Mouse (Mus musculus) G1E (cell line): ENCODE data around the gene Phldb1. TPM values are rescaled to one million over a fixed set of nuclear protein-coding genes. Genes with fewer than 3 reads are reported as not detected.
"Not testable (repeated sequence)": the region's sequence is repeated elsewhere in the genome, so short reads cannot be mapped to it uniquely, and the experiment has no call there.

Source experiments
- ATAC-seq: 2 replicates; pipeline ENCODE4 v1.8.0; 2016; ENCODE audit warnings: mild to moderate bottlenecking; ENCODE audit not compliant: insufficient number of reproducible peaks, poor library complexity, low FRiP score, severe bottlenecking; ENCODE audit errors: extremely low read depth
- DNase-seq: peaks from one replicate; pipeline ENCODE4 v3.0.0; 2012; ENCODE audit warnings: low spot score
- H3K27me3 ChIP-seq: 2 replicates; pipeline ENCODE4 v1.6.1; 2012; ENCODE audit warnings: mild to moderate bottlenecking, low read length, inconsistent platforms; ENCODE audit not compliant: insufficient read depth
- H3K36me3 ChIP-seq: replicated peaks from 2 replicates; pipeline ENCODE3; 2012; ENCODE audit warnings: mild to moderate bottlenecking, inconsistent platforms
- H3K4me1 ChIP-seq: 2 replicates; pipeline ENCODE4 v1.6.1; 2012; ENCODE audit warnings: low read depth, low read length, inconsistent platforms, mixed read lengths; ENCODE audit not compliant: insufficient read depth
- H3K4me3 ChIP-seq: 2 replicates; pipeline ENCODE4 v1.5.1; 2012; ENCODE audit warnings: low read depth, mild to moderate bottlenecking, inconsistent platforms, low read length, moderate library complexity, mixed read lengths
- H3K9me3 ChIP-seq: replicated peaks from 2 replicates; pipeline ENCODE4 v1.6.1; 2012; ENCODE audit warnings: inconsistent platforms
- CTCF ChIP-seq: IDR thresholded peaks from 2 replicates; pipeline ENCODE4 v1.5.1; 2012; ENCODE audit warnings: low read depth, low read length, inconsistent platforms, mixed read lengths
- GATA1 ChIP-seq: IDR thresholded peaks from 2 replicates; pipeline ENCODE4 v1.6.1; 2012; ENCODE audit warnings: borderline replicate concordance, low read length, inconsistent platforms, mixed read lengths
- GATA2 ChIP-seq: IDR thresholded peaks from 2 replicates; pipeline ENCODE4 v1.6.1; 2012; ENCODE audit warnings: low read depth, low read length, inconsistent platforms, borderline replicate concordance
- POLR2AphosphoS5 ChIP-seq: IDR thresholded peaks from 2 replicates; pipeline ENCODE4 v1.6.1; 2012; ENCODE audit warnings: low read depth, low read length, inconsistent platforms; ENCODE audit not compliant: insufficient replicate concordance
- TAL1 ChIP-seq: conservative IDR thresholded peaks from 2 replicates; pipeline ENCODE4 v1.6.1; 2012; ENCODE audit warnings: low read depth, low read length, inconsistent platforms, mixed read lengths
- polyA plus RNA-seq: library from polyadenylated mRNA; stranded (reverse); fragments of >175 nt; gene quantifications from 2 replicates; pipeline ENCODE4 v1.2.3, GENCODE M21; 2012
- total RNA-seq, 2 experiments: library from RNA; stranded (forward) in 1 of 2; stranded (reverse) in 1 of 2; fragments of 200-1000 nt in 1 of 2; fragments of >200 nt in 1 of 2; fragmentation: Nextera tagmentation in 1 of 2; gene quantifications; 2 replicates each; pipeline ENCODE4 v1.2.3; 2014 to 2017

Phldb1 gene
- total and polyA plus RNA-seq, 3 experiments = 4.0 to 8.1 (median 7.4) TPM

- no peak for ATAC-seq
- Histone ChIP-seq H3K4me3 (no peak overlapping the region), H3K36me3 (peaks cover 4% of the 10 kb centered on the region), H3K4me1 (peaks cover 8% of the 10 kb centered on the region), H3K27me3 (peaks cover 31% of the 10 kb centered on the region), H3K9me3 (no peaks in the 10 kb centered on the region)
- TF ChIP-seq CTCF (no peak), TAL1 (no peak), POLR2AphosphoS5 (no peak), GATA2 (no peak)
- no peak for DNase-seq
These were observed 90.8 kb downstream of the Phldb1 start for GRCm38 (mm10) chr9:44644186-44644585.

- Histone ChIP-seq H3K27me3 (peaks cover 25% of the 10 kb centered on the region), H3K4me1 (peaks cover 7% of the 10 kb centered on the region), H3K4me3 (no peak overlapping the region), H3K9me3 (no peaks in the 10 kb centered on the region), H3K36me3 (peaks cover 13% of the 10 kb centered on the region)
- TF ChIP-seq GATA2 (no peak), CTCF (no peak), POLR2AphosphoS5 (no peak), TAL1 (no peak), GATA1 (no peak)
- ATAC-seq (no peak), DNase-seq (no peak)
These were observed 91.9 kb downstream of the Phldb1 start for GRCm38 (mm10) chr9:44643103-44643502.

GRCm38 (mm10) chr9:44641616-44642015 lies 93.4 kb downstream of the Phldb1 start:
- no peaks in the 10 kb centered on the region for H3K9me3 ChIP-seq
- peaks cover 25% of the 10 kb centered on the region for H3K36me3 ChIP-seq
- H3K4me1 ChIP-seq = peaks cover 13% of the 10 kb centered on the region
- DNase-seq = no peak
- H3K4me3 ChIP-seq = no peak overlapping the region
- no peak for ATAC-seq
- no peak for TF ChIP-seq TAL1
- TF ChIP-seq CTCF = no peak
- TF ChIP-seq POLR2AphosphoS5 = no peak
- no peak for TF ChIP-seq GATA1
- no peak for TF ChIP-seq GATA2
- H3K27me3 ChIP-seq = peaks cover 21% of the 10 kb centered on the region

GRCm38 (mm10) chr9:44640646-44641357 lies 94.2 kb downstream of the Phldb1 start:
- Histone ChIP-seq H3K4me3 (no peak overlapping the region), H3K36me3 (peaks cover 30% of the 10 kb centered on the region), H3K4me1 (peaks cover 13% of the 10 kb centered on the region), H3K27me3 (peaks cover 17% of the 10 kb centered on the region), H3K9me3 (no peaks in the 10 kb centered on the region)
- DNase-seq (no peak), ATAC-seq (no peak)
- no peak for TF ChIP-seq CTCF
- TF ChIP-seq GATA2 = no peak
- no peak for TF ChIP-seq GATA1
- no peak for TF ChIP-seq POLR2AphosphoS5
- no peak for TF ChIP-seq TAL1

- H3K27me3 ChIP-seq, DNase-seq, H3K4me3 ChIP-seq, ATAC-seq, H3K9me3 ChIP-seq: not testable (repeated sequence)
- Histone ChIP-seq H3K4me1 (peaks cover 13% of the 10 kb centered on the region), H3K36me3 (peaks cover 38% of the 10 kb centered on the region)
These were observed 95.0 kb downstream of the Phldb1 start for GRCm38 (mm10) chr9:44640028-44640427.

GRCm38 (mm10) chr9:44638726-44639125 lies 96.3 kb downstream of the Phldb1 start:
- H3K27me3 ChIP-seq, H3K4me3 ChIP-seq, DNase-seq, H3K9me3 ChIP-seq, ATAC-seq: not testable (repeated sequence)
- Histone ChIP-seq H3K4me1 (peaks cover 13% of the 10 kb centered on the region), H3K36me3 (peaks cover 51% of the 10 kb centered on the region)

GRCm38 (mm10) chr9:44637551-44638169 lies 97.3 kb downstream of the Phldb1 start:
- peaks cover 62% of the 10 kb centered on the region for H3K36me3 ChIP-seq
- no peaks in the 10 kb centered on the region for H3K27me3 ChIP-seq
- H3K9me3 ChIP-seq = no peaks in the 10 kb centered on the region
- ATAC-seq (no peak), DNase-seq (no peak)
- H3K4me1 ChIP-seq = peaks cover 13% of the 10 kb centered on the region
- H3K4me3 ChIP-seq = no peak overlapping the region
- TF ChIP-seq POLR2AphosphoS5 = no peak
- no peak for TF ChIP-seq GATA1
- no peak for TF ChIP-seq GATA2
- TF ChIP-seq TAL1 = no peak
- TF ChIP-seq CTCF = no peak

Other genes with a start within 250 kb of the Phldb1 start
- gene Cxcr5, start 173.3 kb downstream of the Phldb1 start, total RNA-seq (2014; fragmentation: Nextera tagmentation) = not detected in 2 replicates
- 0.06 and 0.22 TPM in 2 replicates for gene Cxcr5, start 173.3 kb downstream of the Phldb1 start, total RNA-seq (2017)
- gene Cxcr5, start 173.3 kb downstream of the Phldb1 start, polyA plus RNA-seq = not detected in 2 replicates
- gene Ddx6, start 130.3 kb downstream of the Phldb1 start, total RNA-seq (2014; fragmentation: Nextera tagmentation) = 74.7 and 88.2 TPM in 2 replicates
- 49.9 and 54.5 TPM in 2 replicates for gene Ddx6, start 130.3 kb downstream of the Phldb1 start, total RNA-seq (2017)
- 21.7 and 23.2 TPM in 2 replicates for gene Ddx6, start 130.3 kb downstream of the Phldb1 start, polyA plus RNA-seq
- gene Treh, start 62.0 kb downstream of the Phldb1 start, total RNA-seq (2014; fragmentation: Nextera tagmentation) = not detected in 2 replicates
- gene Treh, start 62.0 kb downstream of the Phldb1 start, total RNA-seq (2017) = not detected in 2 replicates
- gene Treh, start 62.0 kb downstream of the Phldb1 start, polyA plus RNA-seq = not detected in 2 replicates
- gene Arcn1, start 32.6 kb upstream of the Phldb1 start, total RNA-seq (2014; fragmentation: Nextera tagmentation) = 239 and 270 TPM in 2 replicates
- 124 and 134 TPM in 2 replicates for gene Arcn1, start 32.6 kb upstream of the Phldb1 start, total RNA-seq (2017)
- 14.5 and 16.7 TPM in 2 replicates for gene Arcn1, start 32.6 kb upstream of the Phldb1 start, polyA plus RNA-seq
- gene Ift46, start 32.7 kb upstream of the Phldb1 start, total RNA-seq (2014; fragmentation: Nextera tagmentation) = 78.2 and 90.8 TPM in 2 replicates
- gene Ift46, start 32.7 kb upstream of the Phldb1 start, total RNA-seq (2017) = 32.5 and 32.8 TPM in 2 replicates
- gene Ift46, start 32.7 kb upstream of the Phldb1 start, polyA plus RNA-seq = 1.6 and 1.8 TPM in 2 replicates
- not detected in 2 replicates for gene Tmem25, start 64.1 kb upstream of the Phldb1 start, total RNA-seq (2014; fragmentation: Nextera tagmentation)
- gene Tmem25, start 64.1 kb upstream of the Phldb1 start, total RNA-seq (2017) = 0.27 and 0.52 TPM in 2 replicates
- 0.04 and 0.08 TPM in 2 replicates for gene Tmem25, start 64.1 kb upstream of the Phldb1 start, polyA plus RNA-seq
- gene Ttc36, start 67.9 kb upstream of the Phldb1 start, total RNA-seq (2014; fragmentation: Nextera tagmentation) = not detected in 2 replicates
- 0.76 TPM in 1 of 2 replicates, not detected in the other for gene Ttc36, start 67.9 kb upstream of the Phldb1 start, total RNA-seq (2017)
- gene Ttc36, start 67.9 kb upstream of the Phldb1 start, polyA plus RNA-seq = 0.31 and 0.38 TPM in 2 replicates
- 143 TPM in 2 replicates for gene Kmt2a, start 146.1 kb upstream of the Phldb1 start, total RNA-seq (2014; fragmentation: Nextera tagmentation)
- 5.9 and 6.3 TPM in 2 replicates for gene Kmt2a, start 146.1 kb upstream of the Phldb1 start, total RNA-seq (2017)
- 8.9 and 10.0 TPM in 2 replicates for gene Kmt2a, start 146.1 kb upstream of the Phldb1 start, polyA plus RNA-seq
- 68.9 and 73.1 TPM in 2 replicates for gene Atp5l, start 185.5 kb upstream of the Phldb1 start, total RNA-seq (2014; fragmentation: Nextera tagmentation)
- gene Atp5l, start 185.5 kb upstream of the Phldb1 start, total RNA-seq (2017) = 130 and 149 TPM in 2 replicates
- 32.8 and 41.5 TPM in 2 replicates for gene Atp5l, start 185.5 kb upstream of the Phldb1 start, polyA plus RNA-seq
- gene Ube4a, start 230.4 kb upstream of the Phldb1 start, total RNA-seq (2014; fragmentation: Nextera tagmentation) = 79.8 and 80.2 TPM in 2 replicates
- gene Ube4a, start 230.4 kb upstream of the Phldb1 start, total RNA-seq (2017) = 38.3 and 59.6 TPM in 2 replicates
- 2.3 and 2.6 TPM in 2 replicates for gene Ube4a, start 230.4 kb upstream of the Phldb1 start, polyA plus RNA-seq
- not detected in 2 replicates for gene Cd3g, start 245.2 kb upstream of the Phldb1 start, total RNA-seq (2014; fragmentation: Nextera tagmentation)
- 0.22 and 0.29 TPM in 2 replicates for gene Cd3g, start 245.2 kb upstream of the Phldb1 start, total RNA-seq (2017)
- 0.10 TPM in 1 of 2 replicates, not detected in the other for gene Cd3g, start 245.2 kb upstream of the Phldb1 start, polyA plus RNA-seq
- gene Cd3d, start 246.6 kb upstream of the Phldb1 start, total RNA-seq (2014; fragmentation: Nextera tagmentation) = not detected in 2 replicates
- not detected in 2 replicates for gene Cd3d, start 246.6 kb upstream of the Phldb1 start, total RNA-seq (2017)
- gene Cd3d, start 246.6 kb upstream of the Phldb1 start, polyA plus RNA-seq = not detected in 2 replicates